Mouse (Mus musculus) neural tube, embryonic 12.5 days (tissue): ENCODE measurements around the gene Lasp1. TPM values are rescaled to one million over a fixed set of nuclear protein-coding genes. Genes with fewer than 3 reads are reported as not detected.
A peak's percentile ranks its signal among the peaks of the same experiment; 100 is the strongest.
"Not testable (repeated sequence)": the region's sequence is repeated elsewhere in the genome, so short reads cannot be mapped to it uniquely, and the experiment has no call there.

Experiments
- ATAC-seq: fragments of 200-750 bp; cut with Nextera tagmentation; 2 replicates; pipeline ENCODE4 v1.8.0; 2017; ENCODE audit warnings: low read depth, mild to moderate bottlenecking, moderate TSS enrichment, moderate library complexity; ENCODE audit not compliant: low FRiP score
- H3K27ac ChIP-seq: fragments of 300-500 bp; sonication (generic); 2 replicates; pipeline ENCODE4 v1.5.1; 2016
- H3K27me3 ChIP-seq: fragments of 300-500 bp; sonication (generic); replicated peaks from 2 replicates; pipeline ENCODE4 v1.6.1; 2016; ENCODE audit warnings: mild to moderate bottlenecking
- H3K36me3 ChIP-seq: fragments of 300-500 bp; sonication (generic); 2 replicates; pipeline ENCODE4 v1.6.1; 2016; ENCODE audit warnings: mild to moderate bottlenecking
- H3K4me1 ChIP-seq: fragments of 300-500 bp; sonication (generic); 2 replicates; pipeline ENCODE4 v1.6.1; 2016
- H3K4me2 ChIP-seq: fragments of 300-500 bp; sonication (generic); replicated peaks from 2 replicates; pipeline ENCODE4 v1.6.1; 2016; ENCODE audit warnings: mild to moderate bottlenecking
- H3K4me3 ChIP-seq: fragments of 300-500 bp; sonication (generic); 2 replicates; pipeline ENCODE4 v1.5.1; 2016
- H3K9ac ChIP-seq: fragments of 300-500 bp; sonication (generic); 2 replicates; pipeline ENCODE4 v1.6.1; 2016; ENCODE audit warnings: mild to moderate bottlenecking
- H3K9me3 ChIP-seq: fragments of 300-500 bp; sonication (generic); 2 replicates; pipeline ENCODE4 v1.6.1; 2016; ENCODE audit warnings: mild to moderate bottlenecking
- WGBS: fragments of 180-500 bp; shearing (Covaris S2); methylation state at CpG from one replicate; pipeline ENCODE4 v1.1.7; 2016; 5-methylcytosine and 5-hydroxymethylcytosine counted together
- polyA plus RNA-seq: library from polyadenylated mRNA; unstranded; fragments of >200 nt; fragmentation: Nextera tagmentation; extraction: Ambion mirVana; gene quantifications from 2 replicates; pipeline ENCODE4 v1.2.1, GENCODE M21; 2016

Lasp1 gene
- polyA plus RNA-seq, 1 experiment from 2014 or later: 105 TPM

- Histone ChIP-seq H3K4me1 (peaks cover 18% of the 10 kb centered on the region), H3K9ac (no peak overlapping the region), H3K27me3 (no peaks in the 10 kb centered on the region), H3K27ac (no peak overlapping the region), H3K4me2 (no peak overlapping the region), H3K36me3 (peaks cover 55% of the 10 kb centered on the region), H3K9me3 (no peaks in the 10 kb centered on the region), H3K4me3 (no peak overlapping the region)
- 98% methylated on average over 1 of the region's 1 CpGs for WGBS
- no peak for ATAC-seq
Observed at GRCm38 (mm10) chr11:97778918-97779317, 19.9 kb upstream of the Lasp1 start.

DNA sequence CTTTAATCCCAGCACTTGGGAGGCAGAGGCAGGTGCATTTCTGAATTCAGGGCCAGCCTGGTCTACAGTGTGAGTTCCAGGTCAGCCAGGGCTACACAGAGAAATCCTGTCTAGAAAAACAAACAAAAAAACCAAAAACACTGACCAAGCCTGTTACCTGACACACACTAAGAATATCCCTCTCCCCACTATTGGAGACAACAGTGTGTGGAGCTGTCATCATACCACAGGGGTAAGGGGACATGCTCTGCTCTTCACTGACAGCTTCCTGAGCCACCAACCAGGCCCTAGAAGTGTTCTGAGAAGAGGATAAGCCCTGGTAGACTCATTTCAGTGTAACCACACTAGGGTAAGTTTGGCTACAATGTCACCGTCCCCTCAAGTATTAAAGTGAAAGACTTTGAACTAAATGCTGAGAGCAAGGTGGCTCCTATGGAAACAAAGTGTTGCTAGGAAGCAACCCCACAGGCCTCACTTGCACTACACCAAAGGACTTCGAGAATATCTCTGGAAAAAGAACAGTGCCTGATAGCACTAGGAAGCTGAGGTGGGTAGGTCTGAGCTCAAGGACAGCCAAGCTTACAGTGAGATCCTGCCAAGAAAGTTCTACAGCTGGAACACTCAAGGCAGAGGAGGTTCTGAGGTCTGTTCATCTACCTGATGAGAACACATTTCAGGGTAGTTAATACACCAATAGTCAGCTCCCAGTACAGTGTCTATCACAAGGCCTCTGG is 18.7 kb upstream of the Lasp1 start:
- Histone ChIP-seq H3K9ac (peak overlapping the region; percentile 95), H3K9me3 (no peaks in the 10 kb centered on the region), H3K27me3 (no peaks in the 10 kb centered on the region), H3K36me3 (peaks cover 53% of the 10 kb centered on the region), H3K4me3 (peak overlapping the region; percentile 13; the same call in 1 of the 2 replicates), H3K27ac (no peak overlapping the region), H3K4me1 (peaks cover 18% of the 10 kb centered on the region), H3K4me2 (peak overlapping the region; percentile 77)
- no peak for ATAC-seq
- 87% methylated on average over 2 of the region's 2 CpGs for WGBS

- 2% methylated on average over 11 of the region's 11 CpGs for WGBS
- H3K9ac ChIP-seq: peak overlapping the region; percentile 95
- H3K36me3 ChIP-seq: peaks cover 43% of the 10 kb centered on the region
- H3K4me3 ChIP-seq: peak overlapping the region; percentile 71
- H3K27me3 ChIP-seq: no peaks in the 10 kb centered on the region
- no peaks in the 10 kb centered on the region for H3K9me3 ChIP-seq
- H3K4me2 ChIP-seq: peak overlapping the region; percentile 77
- 0 out of 2 replicates have a peak, but pooled peaks have one; percentile 42 for ATAC-seq
- no peak overlapping the region for H3K27ac ChIP-seq
- peaks cover 18% of the 10 kb centered on the region for H3K4me1 ChIP-seq
Observed at GRCm38 (mm10) chr11:97781478-97781831, 17.3 kb upstream of the Lasp1 start.

DNA sequence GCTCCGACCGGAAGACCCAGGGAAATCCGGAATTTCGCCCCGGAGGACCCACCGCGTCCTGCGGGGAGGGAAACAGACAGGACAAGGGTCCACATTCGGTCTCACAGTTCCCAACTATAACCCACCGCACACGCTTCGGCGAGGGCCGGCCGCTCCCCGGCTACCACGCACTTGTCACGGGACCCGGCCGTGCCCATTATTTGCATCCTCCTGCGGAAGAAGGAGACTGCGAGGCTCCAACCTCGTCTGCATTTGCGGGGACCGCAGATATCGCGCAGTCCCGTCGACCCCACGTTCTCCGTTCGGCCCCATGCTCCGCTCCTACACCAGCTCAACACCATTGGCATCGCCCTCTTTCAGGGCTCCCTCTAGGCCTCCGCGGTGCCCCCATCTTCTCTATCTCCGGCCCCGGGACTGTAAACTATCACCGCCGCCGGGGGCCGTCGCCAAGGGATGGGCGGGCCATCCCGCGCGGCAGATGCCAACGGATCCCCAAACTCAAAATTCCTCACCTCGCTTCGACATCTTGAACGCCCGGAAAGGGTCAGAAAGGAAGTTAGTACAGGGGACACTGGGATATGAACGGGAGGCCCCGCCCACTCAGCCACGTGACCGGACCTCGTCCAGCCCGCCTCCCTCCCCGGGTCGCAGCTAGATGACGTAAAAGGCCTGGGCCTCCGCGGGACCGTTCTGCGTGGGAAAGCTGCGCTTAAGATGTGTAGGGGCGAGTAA is 16.8 kb upstream of the Lasp1 start, which contains the start of gene Rpl23:
Rpl23 (minus strand) TSS at position 606 of the 732 bp plus-strand sequence.
- H3K4me1 ChIP-seq: peaks cover 18% of the 10 kb centered on the region
- H3K27me3 ChIP-seq: no peaks in the 10 kb centered on the region
- H3K9me3 ChIP-seq: no peaks in the 10 kb centered on the region
- H3K9ac ChIP-seq: peak within 1 kb of the TSS; percentile 95
- H3K4me3 ChIP-seq: peak within 1 kb of the TSS; percentile 71
- peak within 1 kb of the TSS; percentile 77 for H3K4me2 ChIP-seq
- under 1% methylated on average over 67 of the region's 67 CpGs for WGBS
- H3K36me3 ChIP-seq: peaks cover 38% of the 10 kb centered on the region
- peak within 1 kb of the TSS; percentile 80 for H3K27ac ChIP-seq
- ATAC-seq: peak; percentile 94

- H3K4me3 ChIP-seq: peak overlapping the region; percentile 71
- H3K9me3 ChIP-seq: no peaks in the 10 kb centered on the region
- H3K36me3 ChIP-seq: peaks cover 32% of the 10 kb centered on the region
- no peak overlapping the region for H3K27ac ChIP-seq
- WGBS: under 1% methylated on average over 10 of the region's 10 CpGs
- ATAC-seq: 0 out of 2 replicates have a peak, but pooled peaks have one; percentile 4
- H3K4me1 ChIP-seq: peaks cover 18% of the 10 kb centered on the region
- peak overlapping the region; percentile 62 for H3K9ac ChIP-seq
- peak overlapping the region; percentile 77 for H3K4me2 ChIP-seq
- H3K27me3 ChIP-seq: no peaks in the 10 kb centered on the region
Observed at GRCm38 (mm10) chr11:97782564-97782895, 16.3 kb upstream of the Lasp1 start.

- no peak overlapping the region for H3K27ac ChIP-seq
- H3K4me3 ChIP-seq: no peak overlapping the region
- no peak overlapping the region for H3K9ac ChIP-seq
- 88% methylated on average over 3 of the region's 3 CpGs for whole genome bisulfite sequencing
- 0 out of 2 replicates have a peak, but pooled peaks cover 2% of the 10 kb centered on the region for H3K4me1 ChIP-seq
- no peaks in the 10 kb centered on the region for H3K9me3 ChIP-seq
- H3K4me2 ChIP-seq: no peak overlapping the region
- no peaks in the 10 kb centered on the region for H3K36me3 ChIP-seq
- no peak for ATAC-seq
- no peaks in the 10 kb centered on the region for H3K27me3 ChIP-seq
Observed at GRCm38 (mm10) chr11:97787961-97788360, 10.8 kb upstream of the Lasp1 start.

GRCm38 (mm10) chr11:97789727-97790126 is 9.1 kb upstream of the Lasp1 start:
- WGBS: 80% methylated on average over 5 of the region's 5 CpGs

GRCm38 (mm10) chr11:97790778-97791438 is 7.9 kb upstream of the Lasp1 start:
- not testable (repeated sequence) for H3K27ac ChIP-seq, H3K9me3 ChIP-seq, H3K27me3 ChIP-seq, H3K36me3 ChIP-seq, H3K9ac ChIP-seq, ATAC-seq, H3K4me1 ChIP-seq, H3K4me3 ChIP-seq, H3K4me2 ChIP-seq
- WGBS: 84% methylated on average over 2 of the region's 2 CpGs

More at GRCm38 (mm10) chr11:97789727-97790126, 9.1 kb upstream of the Lasp1 start:
- no peak overlapping the region for H3K27ac ChIP-seq
- H3K9ac ChIP-seq: no peak overlapping the region
- H3K36me3 ChIP-seq: no peaks in the 10 kb centered on the region
- H3K9me3 ChIP-seq: no peaks in the 10 kb centered on the region
- no peaks in the 10 kb centered on the region for H3K4me1 ChIP-seq
- H3K4me2 ChIP-seq: no peak overlapping the region
- no peaks in the 10 kb centered on the region for H3K27me3 ChIP-seq
- ATAC-seq: no peak
- no peak overlapping the region for H3K4me3 ChIP-seq

DNA sequence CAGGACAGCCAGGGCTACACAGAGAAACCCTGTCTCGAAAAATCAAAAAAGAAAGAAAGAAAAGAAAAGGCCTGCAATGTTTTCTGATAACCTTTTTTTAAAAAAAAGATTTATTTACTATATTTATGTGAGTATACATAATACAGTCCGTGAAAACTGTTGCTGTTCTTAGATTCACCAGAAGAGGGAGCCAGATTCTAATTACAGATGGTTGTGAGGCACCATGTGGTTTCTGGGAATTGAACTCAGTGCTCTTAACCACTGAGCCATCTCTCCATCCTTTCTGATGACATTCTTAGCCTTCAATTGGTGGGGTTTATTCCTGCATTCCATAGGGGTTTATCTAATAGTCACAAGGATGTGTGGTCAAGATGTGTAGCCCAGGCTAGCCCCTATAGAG is 5.6 kb upstream of the Lasp1 start:
- no peak for ATAC-seq
- H3K4me1 ChIP-seq: no peaks in the 10 kb centered on the region
- WGBS: 4% methylated on average over 2 of the region's 2 CpGs
- H3K4me2 ChIP-seq: no peak overlapping the region
- H3K27ac ChIP-seq: no peak overlapping the region
- H3K4me3 ChIP-seq: no peak overlapping the region
- H3K27me3 ChIP-seq: no peaks in the 10 kb centered on the region
- H3K9ac ChIP-seq: no peak overlapping the region
- no peaks in the 10 kb centered on the region for H3K36me3 ChIP-seq
- H3K9me3 ChIP-seq: no peaks in the 10 kb centered on the region

GRCm38 (mm10) chr11:97796910-97797309 is 1.9 kb upstream of the Lasp1 start:
- H3K4me2 ChIP-seq: no peak overlapping the region
- whole genome bisulfite sequencing: 7% methylated on average over 6 of the region's 6 CpGs
- peaks cover 13% of the 10 kb centered on the region for H3K4me1 ChIP-seq
- H3K4me3 ChIP-seq: no peak overlapping the region
- H3K9me3 ChIP-seq: no peaks in the 10 kb centered on the region
- H3K36me3 ChIP-seq: no peaks in the 10 kb centered on the region
- no peak overlapping the region for H3K27ac ChIP-seq
- no peak overlapping the region for H3K9ac ChIP-seq
- no peak for ATAC-seq
- H3K27me3 ChIP-seq: no peaks in the 10 kb centered on the region

- H3K4me3 ChIP-seq: no peak overlapping the region
- no peak overlapping the region for H3K9ac ChIP-seq
- H3K9me3 ChIP-seq: no peaks in the 10 kb centered on the region
- H3K27me3 ChIP-seq: no peaks in the 10 kb centered on the region
- H3K4me2 ChIP-seq: no peak overlapping the region; the same call in 1 of the 2 replicates
- no peak overlapping the region for H3K27ac ChIP-seq
- ATAC-seq: no peak
- WGBS: 59% methylated on average over 15 of the region's 15 CpGs
- H3K4me1 ChIP-seq: peaks cover 19% of the 10 kb centered on the region
- no peaks in the 10 kb centered on the region for H3K36me3 ChIP-seq
Observed at GRCm38 (mm10) chr11:97797369-97798082, 1.3 kb upstream of the Lasp1 start.

DNA sequence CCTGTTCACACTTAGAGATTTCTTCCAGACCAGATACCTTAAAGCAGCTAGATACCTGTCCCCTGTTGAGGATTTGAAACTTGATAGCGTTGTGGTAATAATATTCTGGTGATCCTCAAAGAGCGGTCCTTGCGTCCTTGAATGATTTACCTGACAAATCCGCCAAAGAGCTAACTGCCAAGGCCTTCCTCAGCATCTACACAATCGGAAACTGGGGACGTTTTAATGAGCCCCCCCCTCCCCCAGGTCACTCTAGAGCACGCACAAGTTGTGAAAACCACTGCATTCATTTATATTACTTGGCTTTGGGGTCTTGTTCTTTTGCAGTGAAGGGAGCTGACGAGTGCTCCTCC is 741 bp upstream of the Lasp1 start:
- no peaks in the 10 kb centered on the region for H3K36me3 ChIP-seq
- H3K27me3 ChIP-seq: no peaks in the 10 kb centered on the region
- peaks cover 22% of the 10 kb centered on the region for H3K4me1 ChIP-seq
- H3K4me3 ChIP-seq: no peak overlapping the region
- no peak overlapping the region for H3K27ac ChIP-seq
- WGBS: 36% methylated on average over 8 of the region's 8 CpGs
- H3K9ac ChIP-seq: no peak overlapping the region
- peak overlapping the region; percentile 84 for H3K4me2 ChIP-seq
- ATAC-seq: no peak
- H3K9me3 ChIP-seq: no peaks in the 10 kb centered on the region
